Mouse (Mus musculus): Measurements from ENCODE around the gene Oser1. TPM values are rescaled to one million over a fixed set of nuclear protein-coding genes. Genes with fewer than 3 reads are reported as not detected.
A peak's percentile ranks its signal among the peaks of the same experiment; 100 is the strongest.

Oser1 gene
- total and polyA plus RNA-seq, 2 experiments from 2014 or later = 26.6 to 57.3 TPM

DNA sequence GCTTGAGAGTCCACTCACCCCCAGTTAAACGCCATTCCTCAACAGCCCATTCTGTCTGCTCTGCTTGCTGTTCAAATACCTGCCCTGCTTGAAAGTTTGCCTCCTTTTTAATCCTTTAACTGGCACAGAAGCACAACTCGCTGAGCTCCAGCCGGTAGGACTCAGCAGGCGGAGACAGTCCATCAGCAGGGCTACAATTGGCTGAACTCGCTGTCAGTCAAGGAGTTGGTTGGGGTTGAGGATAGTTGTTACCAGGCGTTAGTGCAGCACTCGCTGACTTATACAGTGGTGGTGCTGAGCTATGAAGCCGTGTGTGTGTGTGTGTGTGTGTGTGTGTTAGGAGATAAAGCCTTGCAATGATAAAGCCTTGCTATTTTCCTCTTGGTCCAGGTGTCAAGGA, 36.1 kb upstream of the Oser1 start:
- 87% methylated on average over 8 of the region's 8 CpGs for WGBS
- DNase-seq (no peak), ATAC-seq (no peak)
- H3K27me3 ChIP-seq (ENCODE audit: insufficient read depth, low read length) = no peaks in the 10 kb centered on the region
- H3K36me3 ChIP-seq (ENCODE audit: insufficient read depth) = peaks cover 1% of the 10 kb centered on the region; the same call in 1 of the 2 replicates
- H3K9ac ChIP-seq = no peak overlapping the region
- H3K9me3 ChIP-seq (ENCODE audit: low read length) = no peaks in the 10 kb centered on the region
- peaks cover 4% of the 10 kb centered on the region; the same call in 1 of the 2 replicates for H3K4me1 ChIP-seq (ENCODE audit: insufficient read depth)
- H3K4me3 ChIP-seq (ENCODE audit: low read depth, low read length) = no peak overlapping the region
- H3K27ac ChIP-seq (ENCODE audit: low read depth, low read length) = no peak overlapping the region
- no peak for TF ChIP-seq CTCF (IDR thresholded peaks at IDR 0.05; ENCODE audit: low read depth)
- no peak overlapping the region for H3K4me2 ChIP-seq (ENCODE audit: low read depth)

DNA sequence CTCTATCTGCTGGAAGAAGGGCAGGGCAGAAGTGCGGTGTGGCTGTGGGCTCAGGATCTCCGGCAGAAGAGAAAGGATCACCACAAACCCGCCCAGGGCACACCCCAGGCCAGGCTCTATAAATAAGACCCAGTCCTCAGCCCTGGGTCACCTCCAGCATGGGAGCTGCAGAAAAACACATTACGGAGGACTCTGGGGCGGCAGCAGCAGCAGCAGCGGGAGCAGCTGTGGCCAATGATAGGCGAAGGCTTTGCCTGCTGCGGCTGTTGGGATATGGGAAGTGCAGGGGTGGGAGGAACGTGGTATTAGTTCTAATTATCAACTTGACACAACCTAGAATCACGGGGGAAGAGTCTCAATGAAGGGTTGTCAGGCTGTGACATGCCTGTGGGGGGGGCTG, 34.9 kb upstream of the Oser1 start:
- no peaks in the 10 kb centered on the region for H3K27me3 ChIP-seq (ENCODE audit: insufficient read depth, low read length)
- peaks cover 11% of the 10 kb centered on the region for H3K36me3 ChIP-seq (ENCODE audit: insufficient read depth)
- DNase-seq (peak; percentile 53), ATAC-seq (peak; percentile 85)
- peak overlapping the region; percentile 29; the same call in 1 of the 2 replicates for H3K27ac ChIP-seq (ENCODE audit: low read depth, low read length)
- H3K4me3 ChIP-seq (ENCODE audit: low read depth, low read length) = 0 out of 2 replicates have a peak overlapping the region, but pooled peaks have one; percentile 3
- no peaks in the 10 kb centered on the region for H3K9me3 ChIP-seq (ENCODE audit: low read length)
- TF ChIP-seq CTCF (IDR thresholded peaks at IDR 0.05; ENCODE audit: low read depth) = no peak
- H3K9ac ChIP-seq = peak overlapping the region; percentile 33
- 42% methylated on average over 10 of the region's 10 CpGs for WGBS
- peaks cover 4% of the 10 kb centered on the region; the same call in 1 of the 2 replicates for H3K4me1 ChIP-seq (ENCODE audit: insufficient read depth)
- peak overlapping the region; percentile 38 for H3K4me2 ChIP-seq (ENCODE audit: low read depth)

DNA sequence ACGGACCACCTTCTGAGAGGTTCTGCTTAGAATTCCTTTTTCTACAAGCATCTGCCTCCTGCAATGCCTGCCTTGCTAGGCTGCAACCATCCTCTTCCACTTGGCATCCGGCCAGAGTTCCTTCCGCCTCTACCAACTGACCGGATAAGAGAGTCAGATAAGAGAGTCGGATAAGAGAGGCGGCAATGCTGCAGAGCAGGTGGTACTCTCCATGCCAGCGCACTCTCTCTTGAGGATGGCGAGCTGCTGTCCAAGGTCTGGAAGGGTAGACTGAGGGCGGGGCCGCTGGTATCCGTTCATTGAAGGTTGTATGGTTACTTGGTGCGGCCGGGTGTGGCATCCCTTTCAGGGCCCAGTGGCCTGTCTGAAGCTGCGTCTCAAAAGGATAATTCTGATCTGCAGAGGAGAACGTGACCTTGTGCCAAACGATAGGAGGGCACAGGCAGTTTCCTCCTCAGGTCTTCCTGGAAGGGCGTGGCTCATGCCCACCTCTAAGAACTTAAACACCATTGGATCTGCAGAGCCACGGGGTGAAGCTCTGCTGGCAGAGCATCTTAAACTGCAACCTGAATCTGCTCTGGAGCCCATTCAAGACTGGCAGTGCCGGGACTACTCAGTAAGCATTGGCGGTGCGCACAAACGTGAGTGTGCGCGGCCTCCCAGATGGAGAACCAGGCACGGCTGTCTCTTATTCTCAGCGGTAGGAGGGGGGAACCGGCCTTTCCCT, 34.2 kb upstream of the Oser1 start:
- H3K4me1 ChIP-seq (ENCODE audit: insufficient read depth) = peaks cover 4% of the 10 kb centered on the region; the same call in 1 of the 2 replicates
- H3K27ac ChIP-seq (ENCODE audit: low read depth, low read length) = peak overlapping the region; percentile 29; the same call in 1 of the 2 replicates
- no peaks in the 10 kb centered on the region for H3K9me3 ChIP-seq (ENCODE audit: low read length)
- TF ChIP-seq CTCF (IDR thresholded peaks at IDR 0.05; ENCODE audit: low read depth) = no peak
- DNase-seq = peak; percentile 43
- no peaks in the 10 kb centered on the region for H3K27me3 ChIP-seq (ENCODE audit: insufficient read depth, low read length)
- H3K36me3 ChIP-seq (ENCODE audit: insufficient read depth) = peaks cover 18% of the 10 kb centered on the region
- 51% methylated on average over 27 of the region's 27 CpGs for WGBS
- peak overlapping the region; percentile 38 for H3K4me2 ChIP-seq (ENCODE audit: low read depth)
- H3K4me3 ChIP-seq (ENCODE audit: low read depth, low read length) = 0 out of 2 replicates have a peak overlapping the region, but pooled peaks have one; percentile 3
- peak overlapping the region; percentile 33 for H3K9ac ChIP-seq
- ATAC-seq = peak; percentile 60

DNA sequence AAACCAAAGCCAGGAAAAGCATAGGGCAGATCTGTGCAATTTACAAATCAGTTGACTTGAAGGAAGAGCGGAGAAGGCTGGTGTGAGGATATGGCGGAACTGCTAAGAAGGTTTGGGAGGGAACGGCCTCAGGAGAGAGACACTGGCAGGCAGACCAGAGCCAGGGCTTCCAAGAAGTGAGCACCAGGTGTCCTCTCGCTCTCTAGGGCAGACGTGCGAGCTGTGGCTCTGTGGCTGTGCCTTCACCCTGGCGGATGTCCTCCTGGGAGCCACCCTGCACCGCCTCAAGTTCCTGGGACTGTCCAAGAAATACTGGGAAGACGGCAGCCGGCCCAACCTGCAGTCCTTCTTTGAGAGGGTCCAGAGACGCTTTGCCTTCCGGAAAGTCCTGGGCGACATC, 28.9 kb upstream of the Oser1 start:
- Histone ChIP-seq H3K9me3 (ENCODE audit: low read length) (no peaks in the 10 kb centered on the region), H3K4me3 (ENCODE audit: low read depth, low read length) (no peak overlapping the region), H3K9ac (no peak overlapping the region), H3K27ac (ENCODE audit: low read depth, low read length) (no peak overlapping the region), H3K4me2 (ENCODE audit: low read depth) (no peak overlapping the region), H3K4me1 (ENCODE audit: insufficient read depth) (no peaks in the 10 kb centered on the region), H3K36me3 (ENCODE audit: insufficient read depth) (peaks cover 49% of the 10 kb centered on the region), H3K27me3 (ENCODE audit: insufficient read depth, low read length) (no peaks in the 10 kb centered on the region)
- 94% methylated on average over 13 of the region's 13 CpGs for WGBS
- no peak for TF ChIP-seq CTCF (IDR thresholded peaks at IDR 0.05; ENCODE audit: low read depth)
- ATAC-seq = no peak
- no peak for DNase-seq

DNA sequence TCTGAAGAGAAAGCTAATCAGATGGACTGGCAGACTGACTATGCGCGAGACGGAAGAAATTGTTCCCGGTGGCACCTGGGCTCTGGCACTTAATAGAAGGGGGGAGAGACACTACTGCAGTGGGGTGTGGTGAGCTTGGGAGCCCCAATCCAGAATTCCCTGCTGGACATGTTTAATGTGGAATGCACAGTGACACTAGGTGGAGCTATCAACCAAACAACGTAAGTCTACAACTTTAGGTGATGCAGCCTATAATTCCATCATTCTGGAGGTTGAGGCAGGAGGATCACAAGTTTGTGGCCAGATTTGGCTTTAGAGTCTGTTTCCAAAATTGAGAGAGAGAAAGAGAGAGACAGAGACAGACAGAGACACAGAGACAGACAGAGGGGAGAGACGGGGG, 28.2 kb upstream of the Oser1 start:
- no peak overlapping the region for H3K4me3 ChIP-seq (ENCODE audit: low read depth, low read length)
- no peaks in the 10 kb centered on the region for H3K4me1 ChIP-seq (ENCODE audit: insufficient read depth)
- no peak for DNase-seq
- WGBS = 88% methylated on average over 6 of the region's 6 CpGs
- no peak overlapping the region for H3K9ac ChIP-seq
- no peak overlapping the region for H3K27ac ChIP-seq (ENCODE audit: low read depth, low read length)
- ATAC-seq = no peak
- H3K9me3 ChIP-seq (ENCODE audit: low read length) = no peaks in the 10 kb centered on the region
- H3K27me3 ChIP-seq (ENCODE audit: insufficient read depth, low read length) = no peaks in the 10 kb centered on the region
- peaks cover 49% of the 10 kb centered on the region for H3K36me3 ChIP-seq (ENCODE audit: insufficient read depth)
- no peak overlapping the region for H3K4me2 ChIP-seq (ENCODE audit: low read depth)
- peak; percentile 51 for TF ChIP-seq CTCF (IDR thresholded peaks at IDR 0.05; ENCODE audit: low read depth)

GRCm38 (mm10) chr2:163450668-163451295, 26.3 kb upstream of the Oser1 start:
- no peak for TF ChIP-seq CTCF (IDR thresholded peaks at IDR 0.05; ENCODE audit: low read depth)

DNA sequence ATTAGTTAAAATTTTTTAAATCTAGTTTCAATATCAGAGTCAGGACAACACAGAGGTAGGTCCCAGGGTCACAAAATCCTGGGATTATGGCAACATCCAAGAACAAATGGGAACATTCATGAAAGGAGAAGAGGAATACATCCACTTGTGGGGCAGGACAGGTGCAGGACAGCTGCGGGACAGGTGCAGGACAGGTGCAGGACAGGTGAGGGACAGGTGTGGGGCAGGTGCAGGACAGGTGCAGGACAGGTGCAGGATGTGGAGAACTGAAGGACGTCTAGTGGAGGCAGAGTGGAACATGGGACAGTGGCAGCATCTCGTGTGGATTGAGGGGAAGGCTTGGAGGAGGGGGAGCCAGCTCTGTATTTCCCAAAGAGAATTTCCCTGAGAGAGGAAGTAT, 24.8 kb upstream of the Oser1 start:
- H3K27ac ChIP-seq (ENCODE audit: low read depth, low read length) = no peak overlapping the region
- H3K4me3 ChIP-seq (ENCODE audit: low read depth, low read length) = no peak overlapping the region
- H3K27me3 ChIP-seq (ENCODE audit: insufficient read depth, low read length) = no peaks in the 10 kb centered on the region
- no peaks in the 10 kb centered on the region for H3K4me1 ChIP-seq (ENCODE audit: insufficient read depth)
- H3K9ac ChIP-seq = no peak overlapping the region
- 82% methylated on average over 3 of the region's 3 CpGs for whole genome bisulfite sequencing
- TF ChIP-seq CTCF (IDR thresholded peaks at IDR 0.05; ENCODE audit: low read depth) = no peak
- no peak overlapping the region for H3K4me2 ChIP-seq (ENCODE audit: low read depth)
- H3K9me3 ChIP-seq (ENCODE audit: low read length) = no peaks in the 10 kb centered on the region
- DNase-seq = no peak
- ATAC-seq = no peak
- H3K36me3 ChIP-seq (ENCODE audit: insufficient read depth) = peaks cover 52% of the 10 kb centered on the region

More at GRCm38 (mm10) chr2:163450668-163451295, 26.3 kb upstream of the Oser1 start:
- H3K36me3 ChIP-seq (ENCODE audit: insufficient read depth) = peaks cover 64% of the 10 kb centered on the region
- H3K4me1 ChIP-seq (ENCODE audit: insufficient read depth) = no peaks in the 10 kb centered on the region
- peak; percentile 66 for ATAC-seq
- H3K4me3 ChIP-seq (ENCODE audit: low read depth, low read length) = no peak overlapping the region
- no peak overlapping the region for H3K9ac ChIP-seq
- H3K9me3 ChIP-seq (ENCODE audit: low read length) = no peaks in the 10 kb centered on the region
- H3K4me2 ChIP-seq (ENCODE audit: low read depth) = no peak overlapping the region
- H3K27me3 ChIP-seq (ENCODE audit: insufficient read depth, low read length) = no peaks in the 10 kb centered on the region
- 51% methylated on average over 6 of the region's 6 CpGs for WGBS
- DNase-seq = peak; percentile 71
- H3K27ac ChIP-seq (ENCODE audit: low read depth, low read length) = no peak overlapping the region
